Mouse (Mus musculus) stomach, postnatal 0 days (tissue): Measurements from ENCODE around the gene Arpc5l. TPM values are rescaled to one million over a fixed set of nuclear protein-coding genes. Genes with fewer than 3 reads are reported as not detected.

ENCODE experiments used
- ATAC-seq: fragments of 200-750 bp; cut with Nextera tagmentation; 2 replicates; pipeline ENCODE4 v1.8.0; 2017; ENCODE audit not compliant: low FRiP score, low TSS enrichment
- DNase-seq: peaks from one replicate; pipeline ENCODE4 v3.0.0-alpha.2; 2016; ENCODE audit warnings: low spot score
- H3K27ac ChIP-seq: fragments of 300-500 bp; sonication (generic); replicated peaks from 2 replicates; pipeline ENCODE4 v1.5.1; 2014; ENCODE audit warnings: mild to moderate bottlenecking, control low read depth
- H3K27me3 ChIP-seq: fragments of 300-500 bp; sonication (generic); 2 replicates; pipeline ENCODE4 v1.6.1; 2014; ENCODE audit warnings: low read length; ENCODE audit not compliant: control insufficient read depth, insufficient read depth
- H3K36me3 ChIP-seq: fragments of 300-500 bp; sonication (generic); 2 replicates; pipeline ENCODE4 v1.6.1; 2014; ENCODE audit warnings: low read length, mixed read lengths; ENCODE audit not compliant: control insufficient read depth, insufficient read depth
- H3K4me1 ChIP-seq: fragments of 300-500 bp; sonication (generic); replicated peaks from 2 replicates; pipeline ENCODE4 v1.6.1; 2014; ENCODE audit warnings: antibody characterized with exemption; ENCODE audit not compliant: control insufficient read depth, insufficient read depth
- H3K4me2 ChIP-seq: fragments of 300-500 bp; sonication (generic); replicated peaks from 2 replicates; pipeline ENCODE4 v1.6.1; 2014; ENCODE audit warnings: low read depth, mild to moderate bottlenecking, control low read depth, moderate library complexity
- H3K4me3 ChIP-seq: fragments of 300-500 bp; sonication (generic); 2 replicates; pipeline ENCODE4 v1.5.1; 2014; ENCODE audit warnings: low read depth, low read length, control low read depth
- H3K9ac ChIP-seq: fragments of 300-500 bp; sonication (generic); 2 replicates; pipeline ENCODE4 v1.6.1; 2014; ENCODE audit warnings: mild to moderate bottlenecking, low read length, control low read depth, mixed read lengths
- H3K9me3 ChIP-seq: fragments of 300-500 bp; sonication (generic); 2 replicates; pipeline ENCODE4 v1.6.1; 2016; ENCODE audit warnings: low read length; ENCODE audit not compliant: control insufficient read depth
- CTCF ChIP-seq: IDR thresholded peaks from 2 replicates; pipeline ENCODE4 v1.5.1; 2016; ENCODE audit warnings: antibody characterized with exemption, low read depth, mild to moderate bottlenecking, moderate library complexity
- EP300 ChIP-seq: optimal IDR thresholded peaks from 2 replicates; pipeline ENCODE3; 2016; ENCODE audit warnings: antibody characterized with exemption
- WGBS: fragments of 180-500 bp; shearing (Covaris S2); extraction: QIAGEN DNeasy Blood & Tissue Kit; methylation state at CpG from one replicate; pipeline ENCODE4 v1.1.7; 2014; 5-methylcytosine and 5-hydroxymethylcytosine counted together
- polyA plus RNA-seq: library from polyadenylated mRNA; unstranded; fragments of >200 nt; fragmentation: Nextera tagmentation; extraction: Ambion mirVana; gene quantifications from 2 replicates; pipeline ENCODE4 v1.2.1, GENCODE M21; 2015

Arpc5l gene
- polyA plus RNA-seq, 1 experiment from 2014 or later, result 142 TPM

DNA sequence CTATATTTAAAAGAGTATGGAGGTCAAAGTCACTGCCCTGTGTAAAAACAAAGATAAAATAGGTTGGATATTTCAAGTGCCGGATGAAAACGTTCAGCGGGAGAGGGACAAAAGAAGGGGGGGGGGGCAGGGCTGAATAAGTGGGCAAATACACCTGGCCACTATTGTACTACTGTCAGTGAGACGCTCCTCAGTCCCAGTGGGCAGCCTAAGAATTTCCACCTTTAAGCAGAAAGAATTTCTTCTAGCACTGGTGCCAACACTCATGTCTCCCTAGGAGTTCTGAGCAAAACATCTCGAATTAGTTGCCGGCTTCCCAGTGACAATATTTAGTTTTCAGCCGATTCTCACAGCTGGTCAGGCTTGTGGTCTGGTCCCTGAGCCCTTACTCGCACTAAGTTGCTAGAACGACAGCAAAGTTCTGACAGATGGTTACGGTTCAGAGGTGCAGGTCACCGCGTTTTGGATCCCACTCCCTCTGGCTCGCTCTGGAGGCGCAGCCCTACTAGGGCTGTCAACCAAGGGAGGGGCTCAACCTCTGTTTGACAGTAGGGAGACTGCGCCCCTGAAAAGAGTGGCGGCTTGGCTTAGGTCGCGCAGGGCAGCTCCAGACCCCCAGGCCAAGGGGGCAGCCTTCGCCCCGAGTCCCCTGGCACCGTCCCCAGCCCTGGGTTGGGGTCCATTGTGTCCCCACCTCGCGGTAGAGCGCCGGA, 59.7 kb downstream of the Arpc5l start:
- no peak for TF ChIP-seq CTCF
- no peak for TF ChIP-seq EP300
- WGBS, result 4% methylated on average over 25 of the region's 25 CpGs
- Histone ChIP-seq H3K27ac (peak overlapping the region; percentile 91), H3K4me1 (no peaks in the 10 kb centered on the region), H3K4me3 (peak overlapping the region; percentile 89), H3K9me3 (no peaks in the 10 kb centered on the region), H3K9ac (peak overlapping the region; percentile 91), H3K36me3 (no peaks in the 10 kb centered on the region), H3K4me2 (peak overlapping the region; percentile 88), H3K27me3 (no peaks in the 10 kb centered on the region)
- DNase-seq, result no peak
- ATAC-seq, result peak; percentile 75; the same call in 1 of the 2 replicates

Other genes starting within 250 kb of the Arpc5l start
- gene Nr6a1, start 77.7 kb upstream of the Arpc5l start, polyA plus RNA-seq, result 0.59 and 1.2 TPM in 2 replicates
- 2.7 and 3.5 TPM in 2 replicates for gene Olfml2a, start 73.4 kb upstream of the Arpc5l start, polyA plus RNA-seq
- 0.81 and 1.1 TPM in 2 replicates for gene Wdr38, start 7.9 kb upstream of the Arpc5l start, polyA plus RNA-seq
- 956 and 1,016 TPM in 2 replicates for gene Rpl35, start 276 bp downstream of the Arpc5l start, polyA plus RNA-seq
- 20.7 and 22.0 TPM in 2 replicates for gene Golga1, start 60.2 kb downstream of the Arpc5l start, polyA plus RNA-seq
- 2.6 and 3.3 TPM in 2 replicates for gene Scai, start 185.4 kb downstream of the Arpc5l start, polyA plus RNA-seq
- gene Ppp6c, start 221.1 kb downstream of the Arpc5l start, polyA plus RNA-seq, result 59.5 and 59.6 TPM in 2 replicates